Mouse (Mus musculus) erythroblast, adult 5-6 weeks (primary cell): ENCODE data around the gene Upb1. TPM values are rescaled to one million over a fixed set of nuclear protein-coding genes. Genes with fewer than 3 reads are reported as not detected.
"Not testable (repeated sequence)": the region's sequence is repeated elsewhere in the genome, so short reads cannot be mapped to it uniquely, and the experiment has no call there.

Source experiments
- ATAC-seq: replicated peaks from 2 replicates; pipeline ENCODE4 v1.8.0; 2016; ENCODE audit warnings: moderate number of reproducible peaks, mild to moderate bottlenecking, moderate TSS enrichment, inconsistent platforms; ENCODE audit not compliant: poor library complexity, low FRiP score, severe bottlenecking
- total RNA-seq, 2 experiments: library from RNA; stranded (forward) in 1 of 2; stranded (reverse) in 1 of 2; fragments of 150-400 nt in 1 of 2; fragments of 200-764, 138-1000 nt in 1 of 2; gene quantifications; 2 replicates each; pipeline versions ENCODE4 v1.2.3 to v1.2.4; 2015 to 2017; ENCODE audit warnings: low replicate concordance in 2 of 2

Gene Upb1
- 0.19 and 0.21 TPM in 2 replicates for total RNA-seq (2015; ENCODE audit: low replicate concordance)
- total RNA-seq (2017; ENCODE audit: low replicate concordance): 0.43 and 1.4 TPM in 2 replicates

DNA sequence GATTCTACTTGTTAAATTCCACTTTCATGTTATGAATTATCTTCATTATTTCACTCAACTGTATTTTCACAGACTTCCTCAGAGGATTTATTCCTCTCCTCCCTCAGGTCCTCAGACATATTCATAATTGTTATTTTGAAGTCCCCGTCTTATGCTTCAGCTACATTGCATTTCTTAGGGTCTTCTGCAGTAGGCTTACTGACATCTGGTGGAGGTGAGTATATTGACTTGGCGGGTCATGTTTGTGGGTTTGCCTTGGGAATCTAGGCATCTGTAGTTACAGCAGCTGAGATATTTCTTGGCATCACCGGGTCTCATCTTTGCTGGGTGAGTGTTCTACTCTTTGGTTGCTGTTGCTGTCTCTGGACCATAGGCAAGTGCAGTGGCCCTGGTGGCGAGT is at the start of gene Upb1:
Upb1 (plus strand) TSS at position 158 of the 400 bp plus-strand sequence.
- ATAC-seq: no peak

DNA sequence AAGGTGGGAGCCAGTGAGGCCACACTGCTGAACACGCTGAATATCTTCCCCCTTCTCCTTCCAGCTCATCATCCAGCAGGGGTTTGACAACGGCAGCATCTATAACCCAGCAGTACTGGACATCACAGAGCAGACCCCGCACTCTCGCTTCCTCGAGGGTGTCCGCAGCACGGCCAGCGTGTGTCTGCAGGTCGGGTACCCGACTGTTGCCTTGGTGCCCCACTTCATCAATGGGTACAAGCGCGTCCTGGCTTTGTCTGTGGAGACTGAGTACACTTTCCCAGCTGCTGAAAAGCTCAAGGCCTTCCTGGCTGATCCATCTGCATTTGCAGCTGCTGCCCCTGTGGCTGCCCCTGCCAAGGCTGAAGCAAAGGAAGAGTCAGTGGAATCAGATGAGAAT is 48.4 kb upstream of the Upb1 start:
- ATAC-seq: no peak

DNA sequence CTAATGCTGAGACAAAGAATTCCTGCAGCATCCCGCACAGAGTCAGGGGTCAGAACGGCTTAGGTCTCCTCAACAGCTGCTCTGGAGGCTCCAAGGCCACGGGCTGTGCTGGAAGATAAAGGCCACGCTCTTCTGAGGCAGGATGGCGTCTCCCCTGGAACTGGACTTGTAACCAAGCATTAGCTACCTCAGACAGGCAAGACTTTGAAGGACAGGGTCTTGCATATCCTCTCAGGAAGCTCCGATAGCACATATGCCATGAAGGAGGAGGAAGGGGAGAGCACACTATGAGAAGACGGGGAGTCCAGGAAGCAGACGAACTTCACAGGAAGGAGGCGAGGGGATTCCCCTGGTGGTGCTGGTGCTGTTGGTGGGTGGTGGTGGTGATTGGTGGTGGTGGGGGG is 47.1 kb upstream of the Upb1 start:
- ATAC-seq: not testable (repeated sequence)

DNA sequence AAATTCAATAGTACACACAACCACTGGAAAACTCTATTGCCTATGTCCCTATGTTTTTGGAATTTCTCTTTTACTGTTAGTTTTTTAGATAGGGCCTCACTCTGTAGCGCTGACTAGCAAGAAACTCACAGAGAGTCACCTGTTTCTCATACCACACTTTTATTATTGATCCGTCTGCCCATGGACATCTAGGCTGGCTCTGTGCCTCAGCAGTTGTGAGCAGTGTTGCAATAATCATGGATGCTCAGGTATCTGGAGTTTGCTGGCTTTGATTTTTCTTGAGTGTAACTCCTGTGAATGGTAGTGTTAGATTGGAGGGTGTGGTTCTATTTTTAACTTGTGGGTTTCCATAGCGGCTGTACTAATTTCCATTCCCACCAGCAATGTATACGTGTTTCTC is 45.6 kb upstream of the Upb1 start:
- ATAC-seq: no peak

DNA sequence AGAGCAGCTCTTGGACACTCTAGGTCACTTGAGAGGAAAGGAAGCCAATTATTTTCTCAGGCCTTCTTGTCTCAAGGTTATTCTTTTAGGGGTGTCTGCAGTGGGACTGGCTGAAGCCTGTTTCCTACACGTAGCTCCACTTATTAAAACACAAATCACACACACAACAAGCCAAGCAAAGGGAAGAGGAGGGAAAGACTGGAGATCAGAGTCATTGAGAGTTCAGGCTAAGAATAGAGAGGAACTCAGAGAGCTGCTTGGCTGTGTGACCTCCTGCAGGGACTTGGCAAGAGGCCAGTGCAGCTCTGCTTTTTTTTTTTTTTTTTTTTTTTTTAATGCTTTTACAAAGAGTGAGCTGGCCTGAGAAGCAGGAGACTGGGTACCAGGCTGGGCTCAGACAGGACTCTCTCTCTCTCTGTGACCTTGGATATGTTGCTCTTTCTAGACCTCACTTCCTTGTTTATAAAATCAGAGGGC is 36.7 kb upstream of the Upb1 start:
- not testable (repeated sequence) for ATAC-seq

DNA sequence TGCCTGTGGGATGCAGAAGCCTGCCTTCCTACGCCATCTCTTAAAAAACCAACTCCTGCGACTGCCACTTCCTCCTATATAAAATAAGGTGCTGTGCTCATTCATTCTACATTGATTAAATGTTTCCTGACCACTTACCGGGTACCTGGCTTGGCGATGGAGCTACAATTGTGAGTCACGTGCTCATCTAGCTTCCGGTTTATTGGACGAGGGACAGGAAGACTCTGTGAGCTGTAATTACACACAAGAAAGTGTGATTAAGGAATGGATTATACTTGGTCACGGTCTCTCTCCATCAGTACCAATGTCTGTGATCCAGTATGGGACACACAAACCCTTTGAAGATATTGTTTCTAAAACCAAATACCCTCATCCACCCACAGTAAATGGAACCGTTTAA is 36.1 kb upstream of the Upb1 start:
- ATAC-seq: no peak

DNA sequence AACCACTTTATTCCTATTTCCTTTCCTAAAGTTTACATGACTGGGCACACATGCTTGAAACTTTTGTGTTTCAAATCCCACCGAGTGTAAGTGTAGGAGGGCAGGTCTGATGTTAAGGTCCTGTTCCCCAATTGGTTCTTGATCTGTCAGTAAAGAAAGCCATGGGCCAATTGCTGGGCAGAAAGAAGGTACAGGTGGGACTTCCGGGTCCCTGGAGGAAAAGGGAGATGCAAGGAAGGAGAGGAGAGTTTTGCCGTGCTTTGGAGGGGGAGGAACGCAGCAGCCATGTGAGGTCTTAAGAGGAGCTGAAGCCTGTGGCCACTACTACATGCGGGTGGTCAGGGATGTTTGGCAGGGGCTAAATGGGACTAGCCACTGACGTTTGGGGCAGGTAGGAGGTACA is 35.7 kb upstream of the Upb1 start:
- ATAC-seq: no peak

DNA sequence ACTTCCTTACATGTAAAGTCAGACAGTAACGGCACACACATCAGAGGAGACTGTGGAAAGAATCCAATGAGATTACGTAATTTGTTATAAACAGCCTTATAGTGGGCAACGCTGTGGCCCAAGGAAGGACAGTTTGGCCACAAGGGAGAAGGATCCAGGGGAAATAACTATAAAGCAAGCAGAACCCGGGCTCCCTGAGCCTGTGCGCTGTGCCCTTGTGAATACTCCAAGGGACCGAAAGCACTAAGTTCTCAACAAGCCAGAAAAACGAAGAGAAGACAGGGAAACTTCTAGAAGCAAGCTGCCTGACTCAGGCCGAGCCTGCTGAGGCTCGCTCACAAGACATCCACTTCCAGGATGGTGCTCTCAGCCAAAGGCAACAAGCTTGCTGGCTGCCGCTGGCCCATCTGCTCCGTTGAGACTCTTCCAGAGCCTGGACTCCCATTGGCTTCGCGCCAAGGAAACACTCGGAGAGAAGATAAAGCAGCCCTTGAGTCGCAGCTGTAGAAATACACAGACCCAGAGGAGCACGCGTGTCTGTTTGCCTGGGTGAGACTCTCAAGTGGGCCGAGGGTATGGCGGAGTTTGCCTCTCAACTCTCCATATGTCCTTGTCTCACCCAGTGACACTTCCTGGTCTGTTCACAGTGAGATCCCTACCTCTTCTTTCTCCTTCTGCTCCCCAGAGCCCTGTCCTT is 27.1 kb upstream of the Upb1 start:
- not testable (repeated sequence) for ATAC-seq

DNA sequence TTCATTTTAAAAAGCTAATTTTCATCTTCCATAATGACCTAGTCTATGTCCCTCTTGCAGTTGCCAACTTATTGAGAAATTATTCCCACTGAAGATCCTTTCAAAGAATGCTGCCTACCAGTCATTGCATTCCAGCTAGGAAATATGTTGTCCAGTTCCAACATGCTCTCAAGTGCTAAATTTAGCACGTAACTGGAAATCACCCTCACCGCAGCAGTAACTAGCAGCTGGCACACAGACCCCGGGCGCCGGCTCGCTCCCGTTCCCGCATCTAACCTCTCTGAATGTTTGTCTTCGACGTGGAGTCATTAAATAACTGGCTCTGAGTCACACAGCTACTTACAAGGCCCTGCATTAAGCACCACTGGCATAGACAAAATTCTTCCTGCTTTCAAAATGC is 22.2 kb upstream of the Upb1 start:
- ATAC-seq: no peak

DNA sequence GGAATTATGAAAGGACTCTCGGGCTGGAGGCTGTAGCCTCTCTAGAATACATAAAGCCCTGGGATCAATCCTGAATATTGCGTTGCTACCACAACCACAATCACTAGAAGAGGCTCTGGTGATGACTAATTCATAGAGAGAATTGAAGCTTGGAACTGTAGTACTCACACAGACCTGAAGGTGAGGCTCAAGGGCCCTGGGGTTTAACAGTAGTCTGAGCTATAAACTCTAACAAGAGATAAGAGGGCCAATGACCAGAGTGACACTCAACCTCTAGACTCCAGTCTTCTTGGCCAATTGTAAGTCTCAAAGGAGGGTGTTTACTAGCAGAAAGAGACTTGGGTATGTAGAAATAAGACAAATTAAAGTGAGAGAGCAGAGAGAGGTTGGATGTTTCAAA is 10.8 kb upstream of the Upb1 start:
- ATAC-seq: no peak

DNA sequence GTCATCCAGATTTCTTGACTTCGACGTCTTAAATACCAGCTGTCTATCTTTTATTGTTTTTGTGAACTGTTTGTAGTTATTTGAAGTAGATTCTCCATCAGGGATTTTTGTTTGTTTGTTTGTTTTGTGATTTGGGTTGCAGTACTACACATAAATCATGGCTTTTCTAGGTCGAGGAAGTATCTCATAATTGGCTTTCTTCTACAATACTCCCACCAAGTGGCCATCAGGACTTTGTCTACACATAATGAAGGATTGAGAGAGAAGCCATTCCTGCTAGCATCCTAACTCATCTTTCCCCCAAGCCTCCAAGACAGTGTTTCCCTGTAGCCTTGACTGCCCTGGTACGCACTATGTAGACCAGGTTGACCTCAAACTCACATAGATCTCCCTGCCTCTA is 10.1 kb upstream of the Upb1 start:
- ATAC-seq: no peak

DNA sequence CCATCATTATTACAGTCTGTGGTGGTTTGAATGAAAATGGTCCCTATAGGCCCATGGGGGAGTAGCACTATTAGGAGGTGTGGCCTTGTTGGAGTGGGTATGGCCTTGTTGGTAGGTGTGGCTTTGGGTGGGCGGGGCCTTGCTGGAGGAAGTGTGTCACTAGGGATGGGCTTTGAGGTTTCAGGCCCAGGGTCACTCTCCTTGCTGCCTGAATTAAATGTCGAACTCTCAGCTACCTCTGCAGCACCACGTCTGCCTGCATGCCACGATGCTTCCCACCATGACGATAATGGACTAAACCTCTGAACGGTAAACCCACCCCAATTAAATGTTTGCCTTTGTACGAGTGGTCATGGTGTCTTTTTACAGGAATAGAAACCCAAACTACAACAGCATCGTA is 6.1 kb upstream of the Upb1 start:
- ATAC-seq: no peak

DNA sequence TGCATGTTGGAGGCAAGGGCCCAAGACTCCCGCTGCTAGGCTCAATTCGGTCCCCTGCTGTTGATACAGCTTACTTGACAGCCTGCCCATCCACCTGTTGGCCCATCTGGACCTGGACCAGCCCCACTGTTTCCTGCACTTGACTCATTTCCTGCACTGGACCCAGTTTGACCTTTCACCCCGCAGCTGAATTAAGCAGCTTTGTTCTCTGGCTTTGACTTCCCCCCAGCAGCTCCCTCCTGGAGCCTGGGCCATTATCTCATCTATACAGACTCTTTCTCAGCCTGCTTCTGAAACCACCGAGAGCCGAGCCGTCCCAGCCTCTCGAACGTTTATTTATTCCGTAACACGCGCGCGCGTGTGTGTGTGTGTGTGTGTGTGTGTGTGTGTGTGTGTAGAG is 3.9 kb upstream of the Upb1 start:
- ATAC-seq: no peak

DNA sequence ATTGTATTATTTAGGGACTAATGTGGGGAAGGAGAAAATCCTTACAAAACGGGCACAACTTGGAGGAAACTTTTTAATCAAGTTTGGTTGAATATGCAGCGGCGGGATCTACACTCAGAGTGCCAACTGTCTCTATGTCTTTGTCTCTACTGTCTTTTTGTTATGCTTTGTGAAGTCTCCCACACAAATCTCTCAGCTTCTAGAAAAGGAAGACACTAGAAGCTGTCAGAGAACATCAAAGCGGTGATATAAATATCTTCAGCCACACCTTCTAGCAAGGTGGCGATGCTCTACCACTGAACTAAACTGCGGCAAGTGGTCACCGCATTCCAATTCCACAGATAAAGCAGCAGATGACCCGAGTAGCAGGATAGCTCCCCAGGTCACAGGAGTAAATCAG is 5.0 kb downstream of the Upb1 start:
- ATAC-seq: no peak

DNA sequence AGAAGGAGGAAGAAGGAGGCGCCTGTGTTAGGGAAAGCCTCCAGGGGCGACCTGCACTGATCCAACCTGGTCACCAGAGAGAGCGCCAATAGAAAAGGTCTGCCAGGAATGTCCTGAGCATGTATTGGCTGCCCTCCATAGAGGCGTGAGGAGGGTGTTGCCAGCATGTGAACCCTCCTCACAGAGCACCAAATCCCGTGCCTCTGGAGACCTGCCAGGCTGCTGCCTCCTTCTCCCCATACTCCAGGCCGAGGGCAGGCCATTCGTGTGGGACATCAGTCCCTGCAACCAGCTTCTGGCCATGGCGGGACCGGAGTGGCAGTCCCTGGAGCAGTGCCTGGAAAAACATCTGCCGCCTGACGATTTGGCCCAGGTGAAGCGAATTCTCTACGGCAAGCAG is 5.8 kb downstream of the Upb1 start:
- no peak for ATAC-seq

DNA sequence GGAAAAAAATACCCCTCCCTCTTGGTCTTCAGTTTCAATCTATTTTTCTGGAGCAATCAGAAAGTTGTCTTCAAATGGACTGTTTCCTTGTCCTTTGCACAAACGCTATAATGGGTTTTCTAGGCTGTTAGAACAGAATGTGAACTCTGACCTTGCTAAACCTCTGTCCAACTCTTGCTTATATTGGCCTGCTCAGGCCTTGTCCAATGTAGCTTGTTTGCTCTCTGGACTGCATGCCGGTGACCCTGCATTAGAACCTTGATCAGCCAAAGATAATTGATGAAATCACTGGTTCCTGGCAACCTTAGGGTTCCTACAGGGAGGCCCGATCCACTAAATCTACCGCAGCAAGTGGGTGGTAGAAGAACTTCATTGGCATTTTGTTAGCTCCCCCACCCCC is 6.8 kb downstream of the Upb1 start:
- no peak for ATAC-seq

DNA sequence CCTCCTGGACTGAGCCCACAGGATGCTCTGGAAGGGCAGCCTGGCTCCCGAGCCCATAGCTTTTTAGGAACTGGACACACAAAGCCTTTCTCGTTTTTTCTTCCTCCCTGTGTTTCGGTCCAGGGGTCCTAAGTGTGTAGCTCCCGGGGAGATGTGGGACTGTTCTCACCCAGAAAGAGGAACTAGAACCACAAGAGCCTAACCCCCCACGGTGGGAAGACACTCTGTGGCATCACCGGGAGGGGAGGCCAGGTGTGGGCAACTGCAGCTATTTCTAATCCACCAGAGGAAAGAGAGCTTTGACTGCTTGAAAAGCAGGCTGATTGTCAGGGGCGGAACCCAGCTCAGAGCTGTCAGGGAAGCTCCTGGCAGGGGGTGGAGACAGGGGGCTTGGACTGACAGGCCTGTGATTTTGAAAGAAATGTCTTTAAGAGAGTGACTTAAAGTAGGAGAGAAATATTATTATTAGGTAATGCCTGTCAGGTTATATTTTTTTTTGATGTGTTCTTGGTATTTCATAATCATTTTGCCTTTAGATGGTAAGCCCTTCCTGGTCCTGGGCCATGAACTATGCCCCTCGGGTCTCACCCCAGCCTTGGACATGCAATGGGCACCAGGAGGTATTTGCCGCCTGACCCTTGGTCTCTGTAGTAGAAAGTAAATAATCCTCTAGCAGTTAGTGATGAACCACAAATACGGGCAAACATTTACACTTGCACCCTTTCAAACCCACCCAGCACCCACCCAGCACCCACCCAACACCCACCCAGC is 10.6 kb downstream of the Upb1 start:
- ATAC-seq: not testable (repeated sequence)

DNA sequence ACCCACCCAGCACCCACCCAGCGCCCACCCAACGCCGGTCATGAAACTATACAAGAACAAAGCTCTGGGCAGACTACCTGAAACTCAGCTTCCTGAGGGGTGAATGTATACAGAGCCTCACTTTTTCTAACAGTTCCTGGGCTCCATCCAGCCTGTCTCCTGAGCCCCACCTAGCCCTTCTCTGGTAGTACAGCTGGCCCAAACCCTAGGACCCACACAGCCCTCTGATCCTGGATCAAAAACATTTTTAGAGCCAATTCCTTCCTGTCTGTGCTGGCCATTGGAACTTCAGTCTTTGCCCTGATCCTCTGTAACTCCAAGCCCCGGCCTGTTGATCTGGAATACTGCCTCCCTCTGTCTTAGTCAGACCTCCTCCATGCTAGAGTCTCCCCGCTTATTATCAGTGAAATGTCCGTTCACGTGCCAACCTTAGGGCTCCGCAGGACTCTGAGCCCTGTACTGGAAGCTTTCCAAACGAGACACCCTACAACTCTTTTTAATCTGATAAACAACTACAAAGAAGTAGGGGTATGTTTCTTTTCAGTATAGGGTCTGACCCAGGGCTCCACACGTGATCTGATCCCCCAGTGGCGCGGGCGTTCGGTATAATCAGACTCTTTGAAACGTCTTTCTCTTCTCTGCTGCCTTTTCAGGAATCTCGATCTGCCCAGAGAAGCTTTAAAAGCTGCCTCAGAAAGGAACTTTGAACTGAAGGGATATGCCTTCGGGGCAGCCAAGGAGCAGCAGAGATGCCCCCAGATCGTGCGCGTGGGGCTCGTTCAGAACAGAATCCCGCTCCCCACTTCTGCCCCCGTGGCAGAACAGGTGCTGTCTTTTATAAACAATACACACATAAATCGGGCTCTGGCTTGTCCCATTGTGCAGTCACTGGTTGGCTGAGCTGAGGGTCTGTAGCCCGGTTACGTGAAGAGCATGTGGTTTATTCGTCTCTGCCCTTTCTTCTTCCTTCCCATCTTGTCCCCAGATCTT is 11.5 kb downstream of the Upb1 start:
- ATAC-seq: no peak

DNA sequence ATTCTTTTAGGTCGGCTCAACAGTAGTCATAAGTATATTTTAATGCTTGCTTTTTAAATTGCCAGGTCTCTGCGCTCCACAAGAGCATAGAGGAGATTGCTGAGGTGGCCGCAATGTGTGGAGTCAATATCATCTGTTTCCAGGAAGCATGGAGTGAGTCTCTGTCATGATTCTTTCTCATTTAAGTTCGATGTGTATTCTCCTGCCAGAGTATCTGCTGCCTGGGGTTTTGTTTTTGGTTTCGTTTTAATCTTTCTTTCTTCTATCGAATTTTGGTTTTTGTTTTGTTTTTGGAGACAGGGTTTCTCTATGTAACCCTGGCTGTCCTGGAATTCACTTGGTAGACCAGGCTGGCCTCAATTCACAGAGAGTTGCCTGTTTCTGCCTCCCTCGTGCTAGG is 14.0 kb downstream of the Upb1 start:
- ATAC-seq: no peak

DNA sequence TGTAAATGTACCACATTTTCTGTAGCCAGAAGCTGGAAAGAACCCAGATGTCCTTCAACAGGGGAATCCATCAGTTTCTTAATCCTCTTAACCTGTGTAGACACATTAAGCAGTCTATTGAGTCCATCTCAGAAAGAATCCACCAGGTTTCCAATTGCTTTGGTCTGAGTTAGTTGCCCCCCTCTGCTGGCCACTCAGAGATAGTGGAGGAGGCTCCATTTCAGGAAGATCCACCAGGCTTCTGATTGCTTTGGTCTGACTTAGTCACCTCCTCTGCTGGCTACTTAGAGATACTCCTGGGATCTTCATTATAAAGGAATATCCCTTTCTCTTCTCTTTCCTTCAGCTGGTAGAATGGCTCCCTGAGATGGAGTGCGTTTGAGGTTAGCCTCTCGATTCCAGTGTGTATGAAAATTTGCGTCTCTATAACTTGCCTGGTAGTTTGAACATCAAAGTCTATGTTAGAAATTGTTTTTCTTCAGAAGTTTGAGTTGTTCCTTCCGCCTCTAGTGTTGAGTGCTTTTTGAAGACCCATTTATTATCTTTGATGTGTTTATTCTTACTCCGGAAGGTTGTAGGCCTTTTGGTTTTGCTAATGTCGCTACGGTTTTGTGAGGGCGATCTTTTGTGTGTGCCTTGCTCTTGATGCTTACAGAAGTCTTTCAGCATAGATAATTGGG is 16.6 kb downstream of the Upb1 start:
- no peak for ATAC-seq
